Mouse (Mus musculus) cerebellum, postnatal 36 days (tissue): ENCODE data around the gene Pfkm.

ENCODE experiments used
- DNase-seq, 2 experiments: peaks; one replicate each; pipeline ENCODE4 v3.0.0; 2021 to 2022; ENCODE audit warnings: mixed read lengths in 2 of 2

Pfkm gene

GRCm38 (mm10) chr15:98177320-98177719 is 84.9 kb downstream of the Pfkm start:
- DNase-seq, result no peak

GRCm38 (mm10) chr15:98180567-98181131 is 88.3 kb downstream of the Pfkm start:
- peak; percentile 9 to 20 for DNase-seq

DNA sequence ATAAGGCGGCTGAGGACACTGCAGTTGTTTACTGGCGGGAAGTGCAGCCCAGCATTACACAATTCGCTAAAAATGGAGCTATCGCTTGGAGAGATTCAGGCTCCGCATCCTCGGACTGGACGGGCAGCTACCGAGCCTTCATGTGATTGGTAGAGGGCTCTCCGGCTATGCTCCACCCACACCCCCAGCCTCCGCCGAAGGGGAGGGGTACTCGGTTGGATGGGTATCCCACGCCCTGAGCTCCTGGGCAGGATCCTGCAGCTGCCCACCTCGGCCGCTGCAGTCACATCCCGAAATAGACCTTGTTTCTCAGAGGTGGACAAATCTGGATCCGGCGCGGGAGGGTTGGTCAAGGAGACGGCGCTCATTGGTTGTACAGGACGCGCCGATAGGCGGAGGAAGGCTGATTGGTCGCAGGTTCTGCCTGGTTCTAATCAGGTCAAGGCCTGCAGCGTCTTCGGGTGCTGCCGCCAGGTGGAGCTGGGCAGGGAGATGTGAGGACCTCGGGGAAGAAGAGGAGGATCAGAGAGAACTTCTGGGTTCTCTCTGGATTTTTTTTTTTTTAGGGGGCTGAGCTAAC is 88.8 kb downstream of the Pfkm start:
- peak; percentile 95 to 97 for DNase-seq
